Mouse (Mus musculus) midbrain, embryonic 12.5 days (tissue): Measurements from ENCODE around the gene L3mbtl4. TPM values are rescaled to one million over a fixed set of nuclear protein-coding genes. Genes with fewer than 3 reads are reported as not detected.

Experiments
- ATAC-seq: fragments of 200-750 bp; cut with Nextera tagmentation; 2 replicates; pipeline ENCODE4 v1.8.0; 2017; ENCODE audit warnings: low read depth, moderate TSS enrichment, moderate library complexity; ENCODE audit not compliant: low FRiP score
- H3K27ac ChIP-seq: fragments of 300-500 bp; sonication (generic); replicated peaks from 2 replicates; pipeline ENCODE4 v1.5.1; 2016; ENCODE audit warnings: mild to moderate bottlenecking
- H3K27me3 ChIP-seq: fragments of 300-500 bp; sonication (generic); 2 replicates; pipeline ENCODE4 v1.6.1; 2016; ENCODE audit warnings: mild to moderate bottlenecking
- H3K36me3 ChIP-seq: fragments of 300-500 bp; sonication (generic); 2 replicates; pipeline ENCODE4 v1.6.1; 2016
- H3K4me1 ChIP-seq: fragments of 300-500 bp; sonication (generic); 2 replicates; pipeline ENCODE4 v1.6.1; 2016
- H3K4me2 ChIP-seq: fragments of 300-500 bp; sonication (generic); replicated peaks from 2 replicates; pipeline ENCODE4 v1.6.1; 2016; ENCODE audit warnings: mild to moderate bottlenecking, moderate library complexity
- H3K4me3 ChIP-seq: fragments of 300-500 bp; sonication (generic); 2 replicates; pipeline ENCODE4 v1.5.1; 2016; ENCODE audit warnings: mild to moderate bottlenecking
- H3K9ac ChIP-seq: fragments of 300-500 bp; sonication (generic); replicated peaks from 2 replicates; pipeline ENCODE4 v1.6.1; 2016; ENCODE audit warnings: mild to moderate bottlenecking, moderate library complexity
- H3K9me3 ChIP-seq: fragments of 300-500 bp; sonication (generic); 2 replicates; pipeline ENCODE4 v1.6.1; 2016; ENCODE audit warnings: mild to moderate bottlenecking
- WGBS: fragments of 180-500 bp; shearing (Covaris S2); methylation state at CpG from one replicate; pipeline ENCODE4 v1.1.7; 2016; 5-methylcytosine and 5-hydroxymethylcytosine counted together
- polyA plus RNA-seq: library from polyadenylated mRNA; unstranded; fragments of >200 nt; fragmentation: Nextera tagmentation; extraction: Ambion mirVana; gene quantifications from 2 replicates; pipeline ENCODE4 v1.2.1, GENCODE M21; 2016

The L3mbtl4 gene
- 0.34 and 0.39 TPM in 2 replicates for polyA plus RNA-seq

DNA sequence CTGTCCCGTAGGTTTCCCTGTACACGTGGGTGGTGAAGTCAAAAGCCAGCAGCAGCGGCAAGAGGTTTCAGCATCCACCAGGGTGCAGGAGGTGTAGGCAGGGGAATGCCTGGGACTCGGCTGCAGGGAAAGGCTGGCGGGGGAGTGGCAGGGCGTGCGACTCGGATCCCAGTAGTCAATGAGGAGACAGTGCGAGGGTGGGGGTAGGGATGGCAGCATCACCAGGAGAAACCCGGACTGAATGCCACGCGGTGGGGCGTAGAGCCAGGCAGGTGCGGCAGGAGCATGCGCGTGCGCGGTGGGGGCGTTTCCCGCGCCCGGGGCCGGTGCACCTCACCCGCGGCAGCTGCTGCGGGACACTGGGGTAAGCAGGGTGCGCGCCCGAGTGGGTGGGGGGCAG lies at the start of gene L3mbtl4:
Gene L3mbtl4 (plus strand): TSS at position 271 of the 400 bp plus-strand sequence.
- Histone ChIP-seq H3K9ac (peak within 1 kb of the TSS; percentile 56), H3K4me1 (peaks cover 7% of the 10 kb centered on the region), H3K27ac (no peak within 1 kb of the TSS), H3K9me3 (no peaks in the 10 kb centered on the region), H3K27me3 (peaks cover 27% of the 10 kb centered on the region), H3K4me2 (peak within 1 kb of the TSS; percentile 99), H3K4me3 (peak within 1 kb of the TSS; percentile 62), H3K36me3 (no peaks in the 10 kb centered on the region)
- peak; percentile 90 for ATAC-seq
- 1% methylated on average over 29 of the region's 29 CpGs for WGBS

DNA sequence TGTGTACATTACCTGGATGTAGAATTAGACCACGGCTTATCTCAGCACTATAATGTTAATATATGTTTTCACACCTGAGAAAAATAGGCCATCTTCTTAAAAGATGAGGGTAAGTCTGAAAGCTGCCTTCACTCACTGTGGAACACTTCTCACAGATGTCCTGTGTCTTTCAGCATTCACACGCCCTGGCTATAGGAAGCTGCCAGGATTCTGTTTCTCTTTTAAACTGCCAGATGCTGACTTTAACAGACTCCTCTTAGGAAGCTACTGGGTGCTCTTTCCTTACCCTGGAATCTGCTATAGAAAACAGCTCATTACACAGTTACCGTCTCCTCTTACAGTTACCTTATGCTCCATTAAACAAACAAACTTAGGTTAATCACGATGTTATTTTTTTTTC lies 43.1 kb upstream of the L3mbtl4 start:
- Histone ChIP-seq H3K4me3 (no peak overlapping the region), H3K36me3 (no peaks in the 10 kb centered on the region), H3K4me1 (no peaks in the 10 kb centered on the region), H3K9me3 (no peaks in the 10 kb centered on the region), H3K27me3 (no peaks in the 10 kb centered on the region), H3K9ac (no peak overlapping the region), H3K4me2 (no peak overlapping the region), H3K27ac (no peak overlapping the region)
- 88% methylated on average over 4 of the region's 4 CpGs for WGBS
- no peak for ATAC-seq

DNA sequence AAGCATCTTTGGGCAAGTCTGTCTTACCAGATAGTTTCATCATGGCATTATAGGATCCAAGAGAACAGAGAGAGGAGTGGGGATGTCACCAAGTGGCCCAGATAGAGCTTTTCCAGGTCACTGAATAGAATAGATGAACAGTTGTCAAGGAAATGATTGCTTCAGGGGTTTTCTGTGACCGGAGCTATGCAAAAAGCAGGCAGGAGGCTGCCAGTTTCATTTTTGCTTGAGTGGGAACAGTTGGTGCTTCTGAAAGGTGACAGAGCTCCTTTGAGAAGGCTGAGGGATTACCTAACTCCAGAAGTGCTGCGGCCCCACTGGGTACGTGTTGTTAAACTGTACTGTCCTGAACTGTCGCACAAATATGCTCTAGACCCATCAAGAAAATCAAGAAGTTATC lies 38.2 kb upstream of the L3mbtl4 start:
- H3K27me3 ChIP-seq = no peaks in the 10 kb centered on the region
- no peak for ATAC-seq
- no peaks in the 10 kb centered on the region for H3K36me3 ChIP-seq
- 81% methylated on average over 4 of the region's 4 CpGs for WGBS
- H3K4me2 ChIP-seq = no peak overlapping the region
- no peaks in the 10 kb centered on the region for H3K4me1 ChIP-seq
- no peak overlapping the region for H3K4me3 ChIP-seq
- no peaks in the 10 kb centered on the region for H3K9me3 ChIP-seq
- no peak overlapping the region for H3K9ac ChIP-seq
- no peak overlapping the region for H3K27ac ChIP-seq

DNA sequence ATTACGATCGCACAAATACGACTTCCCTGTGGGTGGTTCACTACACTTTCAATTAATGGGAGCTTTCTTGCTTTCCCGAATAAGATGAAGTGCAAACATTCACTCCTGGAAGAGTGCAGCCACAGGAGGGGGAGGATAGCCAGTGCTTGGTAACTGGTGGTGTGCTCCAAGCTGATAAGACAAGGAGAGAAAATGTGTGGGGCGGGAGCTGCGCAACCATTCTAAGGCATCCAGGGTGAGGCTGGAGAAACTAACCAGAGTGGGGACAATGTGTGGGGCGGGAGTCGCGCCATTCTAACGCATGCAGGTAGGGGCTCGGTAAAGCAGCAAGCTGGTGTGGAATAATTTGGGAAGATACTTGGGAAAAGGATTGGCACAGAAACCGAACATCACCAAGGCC lies 36.6 kb upstream of the L3mbtl4 start:
- Histone ChIP-seq H3K9ac (no peak overlapping the region), H3K4me1 (no peaks in the 10 kb centered on the region), H3K4me2 (no peak overlapping the region), H3K9me3 (no peaks in the 10 kb centered on the region), H3K27me3 (no peaks in the 10 kb centered on the region), H3K36me3 (no peaks in the 10 kb centered on the region), H3K4me3 (no peak overlapping the region), H3K27ac (no peak overlapping the region)
- WGBS = 88% methylated on average over 12 of the region's 12 CpGs
- ATAC-seq = no peak

DNA sequence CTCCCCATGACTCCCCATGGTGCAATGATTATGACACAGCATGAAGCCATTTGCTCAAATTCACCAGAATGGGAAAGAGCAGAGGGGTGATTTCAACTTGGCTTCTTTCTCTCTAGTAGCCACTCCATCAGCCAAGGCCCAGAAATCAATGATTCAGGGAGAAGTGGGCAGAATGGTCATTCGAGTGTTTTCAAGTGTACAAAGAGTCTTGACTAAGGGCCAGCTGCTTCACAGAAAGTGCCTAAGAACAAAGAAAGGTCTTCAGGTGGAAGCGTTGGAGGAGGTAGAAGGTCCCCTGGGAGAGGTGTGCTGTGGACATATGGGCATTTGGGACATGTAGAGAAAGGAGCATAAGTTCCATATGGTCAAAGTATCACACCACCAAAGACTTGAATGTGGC lies 33.4 kb upstream of the L3mbtl4 start:
- Histone ChIP-seq H3K27me3 (no peaks in the 10 kb centered on the region), H3K27ac (no peak overlapping the region), H3K36me3 (no peaks in the 10 kb centered on the region), H3K4me2 (no peak overlapping the region), H3K9ac (no peak overlapping the region), H3K4me3 (no peak overlapping the region), H3K4me1 (no peaks in the 10 kb centered on the region), H3K9me3 (no peaks in the 10 kb centered on the region)
- ATAC-seq = no peak
- 71% methylated on average over 2 of the region's 2 CpGs for WGBS

DNA sequence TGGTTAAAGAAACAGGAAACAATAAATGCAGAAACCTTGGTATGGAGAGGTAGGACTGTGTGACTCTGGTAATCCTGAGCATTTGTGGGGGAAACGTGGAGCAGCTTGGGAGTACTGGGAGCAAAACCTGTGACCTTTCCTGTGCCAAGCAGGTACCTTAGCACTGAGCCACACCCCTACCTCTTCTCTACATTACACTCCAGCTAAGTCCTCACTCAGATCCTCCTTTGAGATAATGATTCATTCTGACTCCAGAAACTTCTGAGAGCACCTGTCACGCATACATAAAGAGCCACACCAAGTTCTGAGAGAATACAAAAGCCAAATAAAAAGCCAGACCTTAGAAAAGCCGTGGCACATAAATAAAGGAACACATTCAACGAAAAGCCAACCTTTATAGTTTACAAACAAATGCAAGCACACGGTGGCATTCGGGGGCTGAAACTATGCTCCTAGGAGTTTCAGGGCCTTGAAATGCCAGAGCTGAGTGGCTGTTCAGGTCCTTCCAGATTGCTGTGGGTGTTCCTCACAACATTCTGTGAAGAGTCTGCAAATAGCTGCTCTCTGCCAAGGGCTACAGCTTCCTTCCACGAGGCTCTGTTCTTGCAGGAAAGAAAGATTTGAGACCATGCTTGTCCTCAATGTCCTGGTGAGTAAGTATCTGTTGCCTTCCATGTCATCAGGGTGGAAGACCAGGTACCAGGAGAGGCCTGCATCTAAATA lies 8.6 kb upstream of the L3mbtl4 start:
- WGBS = 81% methylated on average over 7 of the region's 7 CpGs
- no peaks in the 10 kb centered on the region for H3K4me1 ChIP-seq
- no peak overlapping the region for H3K27ac ChIP-seq
- peaks cover 5% of the 10 kb centered on the region; the same call in 1 of the 2 replicates for H3K9me3 ChIP-seq
- ATAC-seq = no peak
- no peaks in the 10 kb centered on the region for H3K27me3 ChIP-seq
- H3K9ac ChIP-seq = no peak overlapping the region
- no peak overlapping the region for H3K4me2 ChIP-seq
- no peaks in the 10 kb centered on the region for H3K36me3 ChIP-seq
- no peak overlapping the region for H3K4me3 ChIP-seq

DNA sequence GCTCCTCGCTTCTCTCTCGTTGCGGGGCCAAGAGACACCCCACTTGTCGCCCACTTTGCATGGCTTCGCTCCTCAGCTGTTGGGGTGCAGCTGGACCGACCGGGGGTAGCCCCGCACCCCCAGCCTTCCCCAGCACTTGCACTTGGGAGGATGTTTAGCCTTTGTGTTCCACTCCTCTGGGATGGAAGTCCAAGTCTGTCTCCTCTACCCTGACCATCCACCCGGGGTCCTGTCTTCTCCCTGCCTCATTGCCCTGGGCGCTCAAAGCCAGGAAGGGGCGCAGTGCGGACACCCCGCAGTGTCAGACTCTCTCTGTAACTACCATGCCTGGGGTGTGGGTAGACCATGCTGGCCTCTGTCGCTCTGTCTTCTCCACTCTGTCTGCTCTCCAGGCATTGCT lies 357 bp downstream of the L3mbtl4 start:
- Histone ChIP-seq H3K36me3 (no peaks in the 10 kb centered on the region), H3K9ac (peak overlapping the region; percentile 56), H3K4me2 (peak overlapping the region; percentile 99), H3K4me3 (peak overlapping the region; percentile 62), H3K4me1 (peaks cover 7% of the 10 kb centered on the region), H3K9me3 (no peaks in the 10 kb centered on the region), H3K27me3 (peaks cover 27% of the 10 kb centered on the region), H3K27ac (no peak overlapping the region)
- peak; percentile 53; the same call in 1 of the 2 replicates for ATAC-seq
- 15% methylated on average over 14 of the region's 14 CpGs for WGBS

DNA sequence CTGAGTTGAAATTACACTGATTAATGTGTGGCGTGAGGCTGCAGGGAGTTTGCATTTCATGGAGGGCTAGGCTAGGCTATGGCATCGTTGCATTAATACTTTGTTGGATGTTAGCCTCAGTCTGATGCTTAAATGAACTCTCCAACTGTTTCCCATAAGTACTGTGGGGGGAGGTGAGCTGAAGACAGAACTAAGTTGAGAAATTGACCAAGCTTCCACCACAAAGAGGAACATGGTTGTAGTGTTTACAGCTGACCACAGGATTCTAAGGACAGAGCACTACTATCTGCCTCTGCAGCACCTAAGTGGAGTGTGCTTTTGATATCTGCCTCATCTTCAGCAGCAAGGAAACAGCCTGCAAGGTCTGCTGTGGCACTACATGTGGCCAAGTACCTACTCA lies 1.5 kb downstream of the L3mbtl4 start:
- H3K9ac ChIP-seq = no peak overlapping the region
- no peak overlapping the region for H3K27ac ChIP-seq
- H3K4me1 ChIP-seq = peaks cover 7% of the 10 kb centered on the region
- H3K36me3 ChIP-seq = no peaks in the 10 kb centered on the region
- H3K27me3 ChIP-seq = peaks cover 27% of the 10 kb centered on the region
- H3K9me3 ChIP-seq = no peaks in the 10 kb centered on the region
- WGBS = 83% methylated on average over 2 of the region's 2 CpGs
- no peak overlapping the region for H3K4me2 ChIP-seq
- H3K4me3 ChIP-seq = no peak overlapping the region
- no peak for ATAC-seq

DNA sequence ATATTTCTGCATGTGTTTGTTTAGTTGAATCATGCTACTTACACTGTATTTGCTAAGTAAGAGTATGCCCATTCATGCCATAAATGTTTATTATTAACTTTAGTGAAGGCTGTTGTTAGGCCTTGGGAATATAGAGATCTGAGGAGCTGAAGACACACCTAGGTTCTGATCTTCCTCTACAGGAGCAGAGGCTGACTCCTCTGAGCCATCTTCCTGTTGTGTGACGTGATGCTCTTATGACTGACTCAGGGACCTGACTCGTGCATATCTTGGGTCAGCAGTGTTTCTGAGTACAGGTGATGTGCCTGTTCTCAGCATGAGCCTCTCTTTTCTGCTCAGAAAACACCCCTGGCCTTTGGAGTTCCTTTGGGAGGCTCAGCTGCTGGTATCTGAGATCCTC lies 7.3 kb downstream of the L3mbtl4 start:
- no peak for ATAC-seq
- no peaks in the 10 kb centered on the region for H3K27me3 ChIP-seq
- H3K4me1 ChIP-seq = no peaks in the 10 kb centered on the region
- no peak overlapping the region for H3K27ac ChIP-seq
- no peaks in the 10 kb centered on the region for H3K36me3 ChIP-seq
- 82% methylated on average over 2 of the region's 2 CpGs for WGBS
- H3K4me3 ChIP-seq = no peak overlapping the region
- no peaks in the 10 kb centered on the region for H3K9me3 ChIP-seq
- no peak overlapping the region for H3K9ac ChIP-seq
- no peak overlapping the region for H3K4me2 ChIP-seq

DNA sequence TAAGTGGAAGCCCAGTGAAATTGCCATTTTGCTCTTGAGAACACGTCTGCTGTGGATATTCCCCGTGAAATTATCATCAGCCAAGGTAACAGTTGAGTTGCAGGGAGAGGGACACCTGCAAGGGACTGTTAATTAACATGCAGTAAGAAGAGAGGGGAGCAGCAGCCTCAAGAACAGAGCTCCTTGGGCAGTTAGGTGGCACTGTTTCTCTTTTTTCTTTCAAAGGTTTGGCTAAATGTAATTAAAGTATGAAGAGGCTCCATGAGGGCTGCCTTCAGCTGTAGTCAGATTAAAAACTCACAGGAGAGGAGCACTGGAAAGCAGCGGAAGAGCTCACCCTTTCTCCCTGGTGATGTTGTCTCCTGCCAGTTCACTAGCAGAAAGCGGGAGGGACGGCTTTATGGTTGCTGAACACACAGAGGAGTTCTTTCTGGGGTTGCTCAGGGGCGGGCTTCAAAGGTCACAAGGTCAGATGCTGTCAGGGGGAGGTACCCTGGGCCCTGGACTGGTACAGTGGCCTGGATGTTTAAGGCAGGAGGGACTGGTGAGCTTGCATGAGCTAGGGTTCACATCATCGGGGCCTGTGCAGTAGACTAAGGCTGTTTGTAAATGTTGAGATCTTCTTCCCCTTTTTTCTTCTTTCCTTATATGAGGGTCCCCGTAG lies 11.7 kb downstream of the L3mbtl4 start:
- peak; percentile 41 for ATAC-seq
- Histone ChIP-seq H3K4me1 (no peaks in the 10 kb centered on the region), H3K9ac (no peak overlapping the region), H3K9me3 (no peaks in the 10 kb centered on the region), H3K27ac (no peak overlapping the region), H3K4me3 (no peak overlapping the region), H3K27me3 (no peaks in the 10 kb centered on the region), H3K36me3 (no peaks in the 10 kb centered on the region), H3K4me2 (no peak overlapping the region)
- WGBS = 27% methylated on average over 8 of the region's 8 CpGs

DNA sequence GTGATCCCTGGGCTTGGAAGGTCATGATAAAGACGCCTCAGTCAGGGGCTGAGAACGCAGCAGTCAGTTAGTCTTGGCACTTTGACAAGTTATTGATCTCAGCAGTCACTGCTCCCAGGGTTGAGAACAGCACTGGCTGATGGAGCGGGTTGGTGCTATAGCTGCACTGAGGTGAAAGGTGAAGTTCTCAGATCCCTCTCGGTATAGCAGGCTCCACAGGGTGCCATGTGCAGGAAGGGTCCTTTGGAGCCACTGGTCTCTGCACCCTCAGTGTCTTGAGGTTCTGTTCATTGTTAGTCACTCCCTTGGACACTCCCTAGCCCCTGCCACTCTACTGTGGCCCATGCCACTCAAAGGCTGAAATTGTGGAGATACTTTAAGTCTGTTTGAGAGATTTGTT lies 14.5 kb downstream of the L3mbtl4 start:
- Histone ChIP-seq H3K4me3 (no peak overlapping the region), H3K36me3 (no peaks in the 10 kb centered on the region), H3K9me3 (no peaks in the 10 kb centered on the region), H3K27me3 (no peaks in the 10 kb centered on the region), H3K27ac (no peak overlapping the region), H3K4me2 (no peak overlapping the region), H3K9ac (no peak overlapping the region), H3K4me1 (peaks cover 8% of the 10 kb centered on the region; the same call in 1 of the 2 replicates)
- no peak for ATAC-seq
- WGBS = 82% methylated on average over 4 of the region's 4 CpGs

DNA sequence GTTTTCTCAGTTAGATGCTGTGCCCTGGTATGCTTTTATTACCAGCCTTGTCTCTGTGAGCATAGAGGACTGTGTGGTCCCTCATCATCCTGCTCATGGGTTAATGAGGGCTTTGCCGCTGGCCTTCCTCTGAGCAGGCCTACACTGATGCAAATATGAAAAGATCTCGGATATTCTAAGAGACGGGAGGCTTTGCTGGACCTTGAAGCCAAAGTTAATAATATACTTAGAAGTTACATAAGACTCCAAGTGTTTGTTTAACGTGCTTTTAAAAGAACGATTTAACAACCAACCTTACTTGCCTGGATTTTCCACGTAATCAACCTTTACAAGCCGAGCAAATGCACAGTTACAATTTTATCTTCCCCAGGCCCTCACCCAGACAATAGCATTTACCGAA lies 15.1 kb downstream of the L3mbtl4 start:
- no peaks in the 10 kb centered on the region for H3K9me3 ChIP-seq
- ATAC-seq = no peak
- H3K9ac ChIP-seq = no peak overlapping the region
- 92% methylated on average over 8 of the region's 8 CpGs for WGBS
- H3K4me1 ChIP-seq = peaks cover 8% of the 10 kb centered on the region; the same call in 1 of the 2 replicates
- H3K36me3 ChIP-seq = no peaks in the 10 kb centered on the region
- H3K4me3 ChIP-seq = no peak overlapping the region
- no peak overlapping the region for H3K4me2 ChIP-seq
- no peaks in the 10 kb centered on the region for H3K27me3 ChIP-seq
- H3K27ac ChIP-seq = no peak overlapping the region
